11 mouse cellular contexts compared by ENCODE assay signal in the genomic region with DNA sequence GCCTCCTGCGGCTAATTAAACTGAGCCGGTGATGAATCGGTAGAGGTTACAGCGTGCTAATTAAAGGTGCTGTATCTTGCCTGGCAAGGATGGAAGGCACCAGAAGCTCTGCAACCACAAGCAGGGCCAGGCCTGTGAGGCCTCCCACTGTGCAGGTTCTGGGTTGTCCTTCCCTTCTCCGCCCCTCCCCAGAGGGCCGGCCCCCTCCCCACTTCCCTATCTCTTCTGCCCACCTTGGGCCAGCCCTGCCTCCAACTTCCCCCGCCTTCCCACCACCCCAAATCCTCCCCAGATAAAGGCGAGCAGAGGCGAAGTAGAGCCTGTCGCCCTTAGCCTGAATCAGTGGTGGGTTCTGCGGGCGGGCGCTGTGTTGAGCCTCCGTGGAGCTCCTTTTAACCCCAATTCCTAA. TPM values are rescaled to one million over a fixed set of nuclear protein-coding genes. Genes with fewer than 3 reads are reported as not detected.
DNase-seq lines count a peak whose midpoint lies in the region; ATAC-seq and TF ChIP-seq lines count a peak whose summit lies in the region.
"Had no signal": no experiment of that assay in that cellular context is flagged by ENCODE, and none has a peak within 500 bp of the region (broad histone marks: within the 10 kb centered on the region; RNA-seq: fewer than 3 reads in every experiment).

No protein-coding gene starts in this region.

- no peaks in the 10 kb centered on the region for H3K9me3 ChIP-seq in forebrain, embryonic 12.5 days
- no peaks in the 10 kb centered on the region for H3K9me3 ChIP-seq in forebrain, embryonic 13.5 days (replicated peaks)
- H3K9me3 ChIP-seq in limb, embryonic 11.5 days (ENCODE audit: control insufficient read depth, low read length), result no peaks in the 10 kb centered on the region
- H3K9me3 ChIP-seq in stomach, embryonic 15.5 days, result no peaks in the 10 kb centered on the region
- H3K9me3 ChIP-seq in lung, postnatal 0 days (ENCODE audit: low read length), result no peaks in the 10 kb centered on the region
- H3K9me3 ChIP-seq: midbrain, embryonic 12.5 days had no signal

- intact Hi-C loops in heart, postnatal 36 days (cut with DNase I), result no loop called here

- H3K9ac ChIP-seq in forebrain, embryonic 12.5 days, result no peak overlapping the region
- H3K9ac ChIP-seq in forebrain, embryonic 13.5 days, result no peak overlapping the region
- H3K9ac ChIP-seq in limb, embryonic 11.5 days (ENCODE audit: low read length), result peak overlapping the region; percentile 19; the same call in 1 of the 2 replicates
- H3K9ac ChIP-seq in stomach, embryonic 15.5 days, result no peak overlapping the region
- H3K9ac ChIP-seq in lung, postnatal 0 days (replicated peaks; ENCODE audit: low read depth), result no peak overlapping the region
- H3K9ac ChIP-seq: midbrain, embryonic 12.5 days had no signal

- WGBS in forebrain, embryonic 12.5 days, result 40% methylated on average over 14 of the region's 14 CpGs
- 33% methylated on average over 12 of the region's 14 CpGs for WGBS in forebrain, embryonic 13.5 days
- WGBS in limb, embryonic 11.5 days, result 39% methylated on average over 14 of the region's 14 CpGs
- 59% methylated on average over 14 of the region's 14 CpGs for WGBS in stomach, embryonic 15.5 days
- 63% methylated on average over 14 of the region's 14 CpGs for WGBS in lung, postnatal 0 days

- peaks cover 6% of the 10 kb centered on the region; the same call in 1 of the 2 replicates for H3K27me3 ChIP-seq in forebrain, embryonic 12.5 days
- H3K27me3 ChIP-seq in forebrain, embryonic 13.5 days, result 0 out of 2 replicates have a peak, but pooled peaks cover 4% of the 10 kb centered on the region
- no peaks in the 10 kb centered on the region for H3K27me3 ChIP-seq in limb, embryonic 11.5 days (ENCODE audit: control insufficient read depth, insufficient read depth, low read length)
- H3K27me3 ChIP-seq in stomach, embryonic 15.5 days (replicated peaks), result no peaks in the 10 kb centered on the region
- no peaks in the 10 kb centered on the region for H3K27me3 ChIP-seq in lung, postnatal 0 days (replicated peaks; ENCODE audit: insufficient read depth, low read length)

- no peak for TF ChIP-seq EP300 in lung, postnatal 0 days (IDR thresholded peaks at IDR 0.05)

- H3K4me3 ChIP-seq in forebrain, embryonic 12.5 days (replicated peaks), result no peak overlapping the region
- H3K4me3 ChIP-seq in forebrain, embryonic 13.5 days, result no peak overlapping the region
- H3K4me3 ChIP-seq in limb, embryonic 11.5 days (ENCODE audit: low read depth, low read length), result no peak overlapping the region
- H3K4me3 ChIP-seq in stomach, embryonic 15.5 days (replicated peaks), result no peak overlapping the region
- no peak overlapping the region for H3K4me3 ChIP-seq in lung, postnatal 0 days (ENCODE audit: low read depth, low read length)
- H3K4me3 ChIP-seq: midbrain, embryonic 12.5 days had no signal

- H3K27ac ChIP-seq in forebrain, embryonic 12.5 days, result peak overlapping the region; percentile 27
- no peak overlapping the region for H3K27ac ChIP-seq in forebrain, embryonic 13.5 days
- no peak overlapping the region for H3K27ac ChIP-seq in limb, embryonic 11.5 days (replicated peaks; ENCODE audit: low read depth, low read length)
- H3K27ac ChIP-seq in stomach, embryonic 15.5 days, result no peak overlapping the region
- no peak overlapping the region for H3K27ac ChIP-seq in lung, postnatal 0 days (ENCODE audit: low read length)
- H3K27ac ChIP-seq: midbrain, embryonic 12.5 days had no signal

- H3K36me3 ChIP-seq in forebrain, embryonic 12.5 days (replicated peaks), result no peaks in the 10 kb centered on the region
- H3K36me3 ChIP-seq in forebrain, embryonic 13.5 days (ENCODE audit: poor library complexity, severe bottlenecking), result no peaks in the 10 kb centered on the region
- no peaks in the 10 kb centered on the region for H3K36me3 ChIP-seq in limb, embryonic 11.5 days (ENCODE audit: control insufficient read depth, insufficient read depth, low read length)
- no peaks in the 10 kb centered on the region for H3K36me3 ChIP-seq in stomach, embryonic 15.5 days
- H3K36me3 ChIP-seq in lung, postnatal 0 days (ENCODE audit: insufficient read depth, low read length), result no peaks in the 10 kb centered on the region
- H3K36me3 ChIP-seq: midbrain, embryonic 12.5 days had no signal

- no peak for ATAC-seq in forebrain, embryonic 12.5 days (ENCODE audit: low FRiP score)
- ATAC-seq in forebrain, embryonic 13.5 days, result no peak
- ATAC-seq in limb, embryonic 11.5 days (ENCODE audit: insufficient number of reproducible peaks, low FRiP score, low TSS enrichment, low read depth), result no peak
- ATAC-seq in stomach, embryonic 15.5 days (ENCODE audit: insufficient read depth, low FRiP score, low read depth), result peak; percentile 31; the same call in 1 of the 2 replicates
- ATAC-seq in lung, postnatal 0 days, result no peak

- no peak for TF ChIP-seq CTCF in lung, postnatal 0 days (IDR thresholded peaks at IDR 0.05)

- H3K4me2 ChIP-seq in forebrain, embryonic 12.5 days, result no peak overlapping the region
- no peak overlapping the region for H3K4me2 ChIP-seq in forebrain, embryonic 13.5 days
- H3K4me2 ChIP-seq in limb, embryonic 11.5 days (ENCODE audit: low read depth, severe bottlenecking), result no peak overlapping the region
- H3K4me2 ChIP-seq in stomach, embryonic 15.5 days, result peak overlapping the region; percentile 26
- no peak overlapping the region for H3K4me2 ChIP-seq in lung, postnatal 0 days (replicated peaks; ENCODE audit: low read depth, low read length)
- H3K4me2 ChIP-seq: midbrain, embryonic 12.5 days had no signal

- peak; percentile 4 for DNase-seq in thymus, postnatal 0 days (ENCODE audit: low spot score)
- no peak for DNase-seq in thymus, postnatal 36 days
- no peak for DNase-seq in limb, embryonic 11.5 days (ENCODE audit: low spot score)
- no peak for DNase-seq in lung, postnatal 0 days (ENCODE audit: low spot score)
- no peak for DNase-seq in heart, postnatal 36 days
- DNase-seq: B cell, adult 2 months; heart, postnatal 10 days had no signal

- H3K4me1 ChIP-seq in forebrain, embryonic 12.5 days, result peaks cover 16% of the 10 kb centered on the region
- H3K4me1 ChIP-seq in forebrain, embryonic 13.5 days, result peaks cover 13% of the 10 kb centered on the region
- peaks cover 4% of the 10 kb centered on the region for H3K4me1 ChIP-seq in limb, embryonic 11.5 days (ENCODE audit: control insufficient read depth, insufficient read depth, low read length)
- peaks cover 11% of the 10 kb centered on the region for H3K4me1 ChIP-seq in stomach, embryonic 15.5 days
- no peaks in the 10 kb centered on the region for H3K4me1 ChIP-seq in lung, postnatal 0 days (ENCODE audit: insufficient read depth, low read depth, low read length)

RNA-seq across cellular contexts. Expression of a gene that starts 48.9 kb away (rescaled TPM):
- polyA plus RNA-seq in forebrain, embryonic 12.5 days (2016; fragmentation: Nextera tagmentation; extraction: Ambion mirVana), result 67.3 and 68.6 TPM in 2 replicates
- 80.2 and 81.1 TPM in 2 replicates for polyA plus RNA-seq in forebrain, embryonic 13.5 days (2015; fragmentation: Nextera tagmentation; extraction: Ambion mirVana)
- polyA plus RNA-seq in thymus, postnatal 0 days (2015; fragmentation: Nextera tagmentation; extraction: Ambion mirVana), result 88.5 and 89.0 TPM in 2 replicates
- polyA plus RNA-seq in limb, embryonic 11.5 days (2014; fragmentation: Nextera tagmentation; extraction: Ambion mirVana), result 63.7 and 67.4 TPM in 2 replicates
- 73.9 and 77.9 TPM in 2 replicates for polyA plus RNA-seq in stomach, embryonic 15.5 days (2015; fragmentation: Nextera tagmentation; extraction: Ambion mirVana)
- 71.8 and 73.3 TPM in 2 replicates for polyA plus RNA-seq in lung, postnatal 0 days (2015; fragmentation: Nextera tagmentation; extraction: Ambion mirVana)
- total RNA-seq in heart, postnatal 36 days (2021), result 10 to 100 TPM; 11.0 to 12.2 TPM

RNA-seq across cellular contexts. Expression of a gene that starts 53.9 kb away (rescaled TPM):
- 31.4 and 34.5 TPM in 2 replicates for polyA plus RNA-seq in forebrain, embryonic 12.5 days (2016; fragmentation: Nextera tagmentation; extraction: Ambion mirVana)
- polyA plus RNA-seq in forebrain, embryonic 13.5 days (2015; fragmentation: Nextera tagmentation; extraction: Ambion mirVana), result 32.1 and 36.7 TPM in 2 replicates
- 1.9 and 2.0 TPM in 2 replicates for polyA plus RNA-seq in thymus, postnatal 0 days (2015; fragmentation: Nextera tagmentation; extraction: Ambion mirVana)
- polyA plus RNA-seq in limb, embryonic 11.5 days (2014; fragmentation: Nextera tagmentation; extraction: Ambion mirVana), result 14.0 and 15.1 TPM in 2 replicates
- 14.3 and 16.4 TPM in 2 replicates for polyA plus RNA-seq in stomach, embryonic 15.5 days (2015; fragmentation: Nextera tagmentation; extraction: Ambion mirVana)
- 8.3 and 9.9 TPM in 2 replicates for polyA plus RNA-seq in lung, postnatal 0 days (2015; fragmentation: Nextera tagmentation; extraction: Ambion mirVana)
- 1 to 10 TPM; 3.9 to 4.0 TPM for total RNA-seq in heart, postnatal 36 days (2021)
